Comparison of ENCODE assay signal across 19 mouse cellular contexts in genomic region chr1:191612877-191613276, GRCm38 (mm10). TPM values are rescaled to one million over a fixed set of nuclear protein-coding genes. Genes with fewer than 3 reads are reported as not detected.
DNase-seq lines count a peak whose midpoint lies in the region.
"Had no signal": no experiment of that assay in that cellular context is flagged by ENCODE, and none has a peak within 500 bp of the region (broad histone marks: within the 10 kb centered on the region; RNA-seq: fewer than 3 reads in every experiment).

No protein-coding gene starts in this region.

- intact Hi-C loops in heart, postnatal 10 days (cut with DNase I): no loop called here
- intact Hi-C loops in left cerebral cortex, postnatal 4 days (cut with DNase I): no loop called here

- no peaks in the 10 kb centered on the region for H3K27me3 ChIP-seq in heart, embryonic 10.5 days (ENCODE audit: insufficient read depth, poor library complexity, severe bottlenecking)
- H3K27me3 ChIP-seq: embryonic facial prominence, embryonic 12.5 days; forebrain, embryonic 13.5 days; forebrain, embryonic 15.5 days had no signal

- WGBS in heart, embryonic 10.5 days: 82% methylated on average over 16 of the region's 16 CpGs

- H3K4me3 ChIP-seq in heart, embryonic 10.5 days: no peak overlapping the region
- H3K4me3 ChIP-seq: embryonic facial prominence, embryonic 10.5 days; embryonic facial prominence, embryonic 12.5 days; forebrain, embryonic 13.5 days; forebrain, embryonic 15.5 days had no signal

- peaks cover 98% of the 10 kb centered on the region for H3K36me3 ChIP-seq in heart, embryonic 10.5 days

- DNase-seq in heart, embryonic 10.5 days (ENCODE audit: low spot score): peak; percentile 69
- no peak for DNase-seq in heart, postnatal 10 days
- DNase-seq in ZHBTc4 (ENCODE audit: low read depth, low spot score): peak; percentile 35
- DNase-seq in left cerebral cortex, postnatal 4 days: no peak
- DNase-seq in lung, adult 18-20 months: no peak
- DNase-seq: adrenal gland, adult 2 months; adrenal gland, postnatal 10 days; adrenal gland, postnatal 25 days; cerebellum, adult 11 months; cerebellum, adult 18-20 months; cerebellum, adult 8-10 months; cerebellum, adult 9-11 months; cerebellum, postnatal 14 days; cerebellum, postnatal 36 days; forebrain, postnatal 0 days had no signal

- H3K4me1 ChIP-seq in heart, embryonic 10.5 days: no peaks in the 10 kb centered on the region
- H3K4me1 ChIP-seq: embryonic facial prominence, embryonic 10.5 days; embryonic facial prominence, embryonic 12.5 days; forebrain, embryonic 13.5 days; forebrain, embryonic 15.5 days had no signal

- H3K9me3 ChIP-seq in heart, embryonic 10.5 days: no peaks in the 10 kb centered on the region
- H3K9me3 ChIP-seq: embryonic facial prominence, embryonic 10.5 days; embryonic facial prominence, embryonic 12.5 days; forebrain, embryonic 13.5 days; forebrain, embryonic 15.5 days had no signal

- H3K27ac ChIP-seq in heart, embryonic 10.5 days: no peak overlapping the region
- H3K27ac ChIP-seq: embryonic facial prominence, embryonic 10.5 days; embryonic facial prominence, embryonic 12.5 days; forebrain, embryonic 13.5 days; forebrain, embryonic 15.5 days had no signal

RNA-seq across cellular contexts. Expression of gene Ints7, which starts 37.4 kb away (rescaled TPM):
- 52.9 and 58.7 TPM in 2 replicates for polyA plus RNA-seq in heart, embryonic 10.5 days (2016; fragmentation: Nextera tagmentation; extraction: Ambion mirVana)
- total RNA-seq in heart, postnatal 10 days (2021): 10 to 100 TPM; 23.0 to 23.2 TPM
- 10 to 100 TPM; 38.6 to 39.5 TPM for total RNA-seq in left cerebral cortex, postnatal 4 days (2021)

RNA-seq across cellular contexts. Expression of gene Dtl, which starts 37.5 kb away (rescaled TPM):
- polyA plus RNA-seq in heart, embryonic 10.5 days (2016; fragmentation: Nextera tagmentation; extraction: Ambion mirVana): 45.5 and 53.6 TPM in 2 replicates
- total RNA-seq in heart, postnatal 10 days (2021): 1 to 10 TPM; 4.9 to 6.3 TPM
- total RNA-seq in left cerebral cortex, postnatal 4 days (2021): 1 to 10 TPM; 4.2 to 4.9 TPM

Comparison
In these comparisons a context has a peak if more than half of its experiments do, and no peak if none do; other contexts are left out.
1. DNase-seq: peak in heart, embryonic 10.5 days (single experiment) and ZHBTc4 (single experiment); none in heart, postnatal 10 days (0 of 2), left cerebral cortex, postnatal 4 days (single experiment) and lung, adult 18-20 months (0 of 2).